Mouse (Mus musculus): ENCODE measurements around the gene Tekt5.

The Tekt5 gene

DNA sequence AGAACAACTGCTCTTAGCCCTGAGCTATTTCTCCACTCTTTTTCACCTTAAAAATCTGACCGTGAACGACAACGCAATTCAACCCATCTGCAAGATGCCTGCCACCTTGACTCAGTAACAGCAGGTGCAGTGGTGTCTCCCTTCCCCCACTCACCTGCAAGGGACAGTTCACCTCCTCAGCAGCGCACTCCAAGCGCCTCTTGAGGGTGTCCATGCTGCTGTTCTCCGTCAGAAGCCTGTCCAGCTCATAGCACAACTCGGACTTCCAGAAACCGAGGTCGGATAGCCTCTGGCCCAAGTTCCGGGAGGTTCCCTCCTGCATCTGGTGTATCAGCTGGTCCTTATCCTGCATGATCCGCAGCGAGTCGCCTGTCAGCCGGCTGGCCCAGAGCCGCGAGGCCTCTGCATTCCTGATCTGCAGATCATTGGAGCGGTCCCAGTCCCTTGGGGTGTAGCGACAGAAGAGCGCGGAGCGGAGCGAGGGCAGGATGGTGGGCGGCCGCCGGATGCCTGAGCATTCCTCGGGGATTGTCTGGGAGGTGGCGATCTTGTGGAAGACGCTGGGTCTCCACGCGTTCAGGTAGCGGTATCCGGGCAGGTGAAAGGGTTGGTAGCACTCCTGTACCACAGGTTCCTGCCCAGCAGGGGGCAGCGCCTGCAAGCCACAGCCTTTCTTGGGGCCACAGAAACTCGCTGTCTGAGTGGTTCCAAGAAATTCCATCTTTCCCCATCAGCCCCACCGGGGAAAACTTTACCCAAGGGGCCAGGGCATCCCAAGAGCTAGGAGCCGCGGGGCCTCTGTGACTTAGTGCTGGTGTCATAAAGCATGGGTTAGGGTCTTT, at the start of gene Tekt5:
TSS of gene Tekt5 (minus strand) at position 792 of the 842 bp plus-strand sequence.
- peak in 1 of 2 experiments; percentile 35 for DNase-seq (ENCODE audit: low spot score in 2 of 2)

DNA sequence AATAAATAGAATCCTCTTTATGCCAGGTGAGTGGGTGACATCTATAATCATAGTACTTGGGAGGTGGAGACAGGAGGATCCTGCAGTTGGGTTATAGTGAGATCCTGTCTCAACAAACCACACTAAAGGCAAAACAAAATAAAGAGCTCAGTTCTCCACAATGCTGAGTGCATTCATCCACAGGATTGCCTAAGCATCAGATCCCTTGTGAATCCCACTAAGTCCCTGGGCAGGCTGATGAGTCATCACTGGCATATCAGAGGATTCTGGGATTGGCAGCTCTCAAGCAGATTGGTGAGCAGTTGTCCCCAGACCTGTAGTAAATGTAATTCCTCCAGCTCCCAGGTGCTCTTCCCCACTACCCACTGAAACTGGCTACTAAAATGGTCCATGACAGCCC, 48.4 kb upstream of the Tekt5 start:
- no peak for DNase-seq (ENCODE audit: low spot score in 2 of 2)

GRCm38 (mm10) chr16:10441761-10442160, 46.5 kb upstream of the Tekt5 start:
- DNase-seq (ENCODE audit: low spot score in 2 of 2): no peak

- DNase-seq (ENCODE audit: low spot score in 2 of 2): no peak
Observed at GRCm38 (mm10) chr16:10441328-10441727, 46.0 kb upstream of the Tekt5 start.

GRCm38 (mm10) chr16:10438055-10438454, 42.8 kb upstream of the Tekt5 start:
- no peak for DNase-seq (ENCODE audit: low spot score in 2 of 2)

DNA sequence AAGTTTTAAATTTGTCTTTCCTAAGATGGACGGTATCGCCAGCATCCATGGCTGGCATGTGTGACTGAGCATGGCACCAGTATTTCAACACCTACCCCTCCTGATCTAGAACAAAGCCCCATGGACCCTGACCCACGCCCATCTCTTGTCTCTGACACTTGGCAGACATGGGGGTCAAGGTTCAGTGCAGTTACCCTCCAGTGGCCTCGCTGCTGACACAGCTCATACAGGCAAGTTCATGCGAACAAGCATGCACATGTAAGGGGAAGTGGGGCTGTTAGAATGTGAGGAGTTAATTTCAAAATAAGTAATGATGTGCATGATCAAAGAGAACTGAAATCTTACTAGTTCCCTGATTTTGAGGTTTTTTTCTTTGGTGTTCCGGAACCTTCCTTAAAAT, 40.9 kb upstream of the Tekt5 start:
- no peak for DNase-seq (ENCODE audit: low spot score in 2 of 2)

GRCm38 (mm10) chr16:10433344-10433743, 38.1 kb upstream of the Tekt5 start:
- DNase-seq (ENCODE audit: low spot score in 2 of 2): no peak

DNA sequence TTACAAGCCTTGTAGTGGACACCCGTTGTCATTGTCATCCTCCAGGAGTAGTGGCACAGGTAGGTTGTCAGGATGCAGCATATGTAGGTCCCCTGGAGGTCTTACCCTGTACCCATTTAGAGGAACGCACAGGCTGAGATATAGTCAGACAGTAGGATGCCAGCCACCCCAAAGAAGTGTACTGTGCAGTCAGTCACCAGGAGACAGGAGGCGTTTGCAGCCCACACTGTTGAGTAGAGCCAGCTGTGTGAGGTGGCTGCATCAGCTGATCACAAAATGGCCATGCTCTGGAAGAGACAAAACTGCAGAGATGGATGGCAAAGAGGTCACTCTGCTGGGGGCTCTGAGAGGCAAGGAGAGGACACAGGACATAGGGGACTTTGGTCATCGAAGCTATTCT, 37.1 kb upstream of the Tekt5 start:
- no peak for DNase-seq (ENCODE audit: low spot score in 2 of 2)

- no peak for DNase-seq (ENCODE audit: low spot score in 2 of 2)
Observed at GRCm38 (mm10) chr16:10431911-10432310, 36.6 kb upstream of the Tekt5 start.

DNA sequence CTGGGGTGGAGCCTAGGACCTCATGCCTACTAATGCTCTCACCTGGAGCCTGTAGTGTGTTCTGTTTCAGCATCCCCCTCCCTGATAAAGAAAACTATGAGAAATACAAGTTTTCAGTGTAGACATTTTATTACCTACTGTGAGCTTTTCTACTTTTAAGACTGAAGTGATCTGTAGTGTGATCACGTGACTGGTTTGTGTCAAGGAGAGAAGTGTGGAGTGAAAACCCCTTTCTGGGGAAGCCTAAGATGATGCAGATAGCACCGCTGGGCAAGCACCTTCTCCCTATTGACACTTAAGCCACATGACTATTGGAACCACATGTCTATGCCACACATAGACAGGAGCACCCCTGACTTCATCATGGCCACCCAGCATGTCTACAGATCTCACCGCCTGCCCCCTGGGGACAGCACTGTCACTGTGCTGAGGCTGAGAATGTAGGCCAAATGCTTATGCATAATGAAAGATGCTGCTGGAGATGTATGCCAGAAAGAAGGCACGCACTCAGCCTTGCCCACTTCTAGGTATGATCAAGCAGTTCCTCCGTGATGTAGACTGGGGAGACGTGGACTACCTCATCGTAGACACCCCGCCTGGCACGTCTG, 25.3 kb upstream of the Tekt5 start:
- no peak for DNase-seq (ENCODE audit: low spot score in 2 of 2)

- no peak for DNase-seq (ENCODE audit: low spot score in 2 of 2)
Observed at GRCm38 (mm10) chr16:10417723-10418259, 22.5 kb upstream of the Tekt5 start.

GRCm38 (mm10) chr16:10416866-10417265, 21.6 kb upstream of the Tekt5 start:
- no peak for DNase-seq (ENCODE audit: low spot score in 2 of 2)

GRCm38 (mm10) chr16:10415976-10416375, 20.7 kb upstream of the Tekt5 start:
- no peak for DNase-seq (ENCODE audit: low spot score in 2 of 2)

DNA sequence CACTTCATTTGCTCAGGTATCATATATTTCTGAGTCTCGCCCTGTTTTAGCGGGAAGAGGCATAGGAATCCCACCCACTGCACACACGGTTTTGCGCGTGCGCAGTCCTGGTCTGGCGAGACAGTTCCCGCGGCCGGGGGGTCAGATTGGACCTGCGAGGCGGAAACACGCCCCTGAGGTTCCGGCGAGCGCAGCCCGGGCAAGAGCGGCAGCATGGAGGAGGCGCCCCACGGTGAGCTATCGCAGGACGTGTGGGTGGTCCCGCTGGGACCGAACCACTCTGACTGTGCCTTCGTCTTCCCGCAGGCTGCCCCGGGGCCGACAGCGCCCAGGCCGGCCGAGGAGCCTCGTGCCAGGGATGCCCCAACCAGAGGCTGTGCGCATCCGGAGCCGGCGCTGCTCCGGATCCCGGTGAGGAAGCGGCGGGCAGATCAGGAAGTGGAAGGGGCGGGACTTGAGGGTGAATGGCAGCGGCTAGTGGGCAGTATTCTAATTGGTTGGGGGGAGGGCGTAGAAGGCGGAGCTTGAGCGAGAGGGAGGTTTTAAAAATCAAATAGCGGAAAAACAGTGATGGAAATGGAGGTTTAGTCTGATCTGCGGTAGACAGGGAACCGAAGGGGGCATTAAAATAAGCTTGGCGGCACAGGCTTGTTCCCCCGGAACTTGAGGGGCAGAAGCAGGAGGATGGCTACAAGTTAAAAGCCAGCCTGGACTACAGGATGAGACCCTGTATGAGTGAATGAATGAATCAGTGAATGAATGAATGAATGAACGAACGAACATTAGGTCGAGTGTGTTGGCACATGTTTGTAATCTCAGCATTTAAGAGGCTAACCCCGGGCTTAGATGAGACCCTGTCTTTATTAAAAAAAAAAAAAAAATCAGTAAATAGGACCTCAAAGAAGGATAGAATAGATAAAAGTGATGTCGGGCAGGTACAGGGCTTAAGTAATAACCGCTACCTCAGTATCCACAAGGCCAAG, 16.8 kb upstream of the Tekt5 start, which contains the start of gene Nubp1:
TSS of gene Nubp1 (plus strand) at position 185 of the 983 bp plus-strand sequence.
- DNase-seq (ENCODE audit: low spot score in 2 of 2): peak; percentile 93 to 94

GRCm38 (mm10) chr16:10399160-10399559, 3.9 kb upstream of the Tekt5 start:
- DNase-seq (ENCODE audit: low spot score in 2 of 2): peak; percentile 82 to 89

- no peak for DNase-seq (ENCODE audit: low spot score in 2 of 2)
Observed at GRCm38 (mm10) chr16:10398755-10399154, 3.5 kb upstream of the Tekt5 start.

GRCm38 (mm10) chr16:10392587-10392986, 2.7 kb downstream of the Tekt5 start:
- DNase-seq (ENCODE audit: low spot score in 2 of 2): no peak

DNA sequence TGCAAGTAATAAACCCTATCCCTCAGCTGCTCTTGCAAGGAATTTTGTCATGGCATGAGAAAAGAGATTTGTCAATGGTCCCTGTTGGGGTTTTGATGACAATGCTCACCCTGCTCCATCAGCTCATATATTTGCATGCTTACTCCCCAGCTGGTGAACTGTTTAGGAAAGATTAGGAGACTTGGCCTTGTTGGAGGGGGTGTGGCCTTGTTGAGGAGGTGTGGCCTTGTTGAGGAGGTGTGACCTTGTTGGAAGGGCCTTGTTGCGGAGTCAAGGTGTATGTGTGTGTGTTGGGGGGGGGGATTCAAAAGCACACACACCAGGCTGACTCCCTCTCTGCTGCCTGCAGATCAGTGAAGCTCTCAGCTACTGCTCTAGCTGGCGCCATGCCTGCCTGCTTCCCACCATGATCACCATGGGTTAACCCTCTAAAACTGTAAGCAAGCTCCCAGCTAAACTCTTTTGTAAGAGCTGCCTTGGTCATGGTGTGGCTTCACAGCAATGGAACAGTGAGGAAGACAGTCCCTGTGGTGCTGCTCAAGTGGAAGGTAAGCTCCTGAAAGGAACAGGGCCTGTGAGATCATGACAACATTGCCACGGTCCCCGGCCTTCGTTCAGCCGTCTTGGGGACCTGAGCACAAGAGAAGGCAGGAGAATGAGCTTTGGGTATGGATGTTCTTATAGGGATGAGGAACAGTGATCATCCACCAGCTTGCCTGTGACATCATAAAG, 6.5 kb downstream of the Tekt5 start:
- no peak for DNase-seq (ENCODE audit: low spot score in 2 of 2)

DNA sequence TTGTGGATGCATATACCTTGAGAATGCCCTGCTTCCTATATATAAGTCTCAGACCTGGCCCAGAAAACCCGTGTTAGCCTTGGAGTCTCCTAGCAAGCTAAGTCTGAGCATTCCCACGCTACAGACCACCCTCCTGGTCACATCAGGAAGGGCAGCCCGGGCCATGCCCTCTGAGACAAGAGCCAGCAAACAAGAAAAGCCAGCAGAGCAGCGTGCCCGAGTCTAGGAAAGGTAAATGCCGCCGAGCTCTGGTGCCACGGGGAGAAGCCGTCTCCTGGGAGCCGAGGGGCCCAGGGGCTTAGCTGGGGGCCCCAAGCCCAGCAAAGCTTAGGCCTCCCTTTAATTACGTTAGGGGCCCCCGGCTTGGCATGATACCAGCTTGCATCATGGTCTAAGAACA, 10.0 kb downstream of the Tekt5 start:
- no peak for DNase-seq (ENCODE audit: low spot score in 2 of 2)

DNA sequence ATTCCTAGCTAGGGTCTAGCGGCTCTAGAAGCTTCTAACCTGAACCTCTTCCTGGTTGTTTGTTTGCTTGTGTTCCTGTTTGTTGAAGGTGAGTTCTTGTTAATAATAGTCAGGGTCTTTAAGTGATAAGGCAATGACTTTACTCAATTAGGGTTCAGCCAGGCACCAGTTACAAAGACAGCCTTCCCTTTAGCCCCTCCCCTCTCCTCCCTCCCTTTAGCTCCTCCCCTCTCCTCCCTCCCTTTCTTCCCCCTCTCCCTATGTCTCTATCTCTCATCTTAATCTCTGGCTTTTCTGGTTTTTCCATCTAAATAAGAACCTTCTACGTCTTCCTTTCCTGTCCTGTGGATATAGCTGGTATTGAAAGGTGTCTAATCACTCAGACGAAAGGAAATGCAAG, 10.7 kb downstream of the Tekt5 start:
- no peak for DNase-seq (ENCODE audit: low spot score in 2 of 2)

DNA sequence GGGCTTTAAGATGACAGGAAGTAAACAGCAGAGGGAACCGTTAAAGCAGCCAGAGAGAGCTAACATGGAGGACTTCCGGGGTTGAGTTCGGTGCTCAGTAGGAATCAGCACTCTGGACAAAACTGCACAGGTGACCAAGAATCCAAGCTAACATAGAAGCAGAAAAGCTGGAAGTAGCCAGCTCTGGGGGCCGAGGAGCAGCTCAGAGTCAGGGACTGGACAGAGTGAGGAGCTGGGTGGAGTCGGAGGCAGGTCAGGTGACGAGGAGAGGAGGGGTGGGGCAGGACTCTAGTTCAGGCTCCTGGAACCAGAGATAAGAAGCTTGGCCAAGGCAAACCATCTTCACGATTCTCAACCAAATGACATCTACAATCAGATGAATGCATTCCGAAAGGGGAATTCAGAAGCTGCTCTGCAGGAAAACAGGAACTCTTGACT, 11.2 kb downstream of the Tekt5 start:
- no peak for DNase-seq (ENCODE audit: low spot score in 2 of 2)
